Mouse (Mus musculus): Measurements from ENCODE around the gene Apobec2.

The Apobec2 gene

DNA sequence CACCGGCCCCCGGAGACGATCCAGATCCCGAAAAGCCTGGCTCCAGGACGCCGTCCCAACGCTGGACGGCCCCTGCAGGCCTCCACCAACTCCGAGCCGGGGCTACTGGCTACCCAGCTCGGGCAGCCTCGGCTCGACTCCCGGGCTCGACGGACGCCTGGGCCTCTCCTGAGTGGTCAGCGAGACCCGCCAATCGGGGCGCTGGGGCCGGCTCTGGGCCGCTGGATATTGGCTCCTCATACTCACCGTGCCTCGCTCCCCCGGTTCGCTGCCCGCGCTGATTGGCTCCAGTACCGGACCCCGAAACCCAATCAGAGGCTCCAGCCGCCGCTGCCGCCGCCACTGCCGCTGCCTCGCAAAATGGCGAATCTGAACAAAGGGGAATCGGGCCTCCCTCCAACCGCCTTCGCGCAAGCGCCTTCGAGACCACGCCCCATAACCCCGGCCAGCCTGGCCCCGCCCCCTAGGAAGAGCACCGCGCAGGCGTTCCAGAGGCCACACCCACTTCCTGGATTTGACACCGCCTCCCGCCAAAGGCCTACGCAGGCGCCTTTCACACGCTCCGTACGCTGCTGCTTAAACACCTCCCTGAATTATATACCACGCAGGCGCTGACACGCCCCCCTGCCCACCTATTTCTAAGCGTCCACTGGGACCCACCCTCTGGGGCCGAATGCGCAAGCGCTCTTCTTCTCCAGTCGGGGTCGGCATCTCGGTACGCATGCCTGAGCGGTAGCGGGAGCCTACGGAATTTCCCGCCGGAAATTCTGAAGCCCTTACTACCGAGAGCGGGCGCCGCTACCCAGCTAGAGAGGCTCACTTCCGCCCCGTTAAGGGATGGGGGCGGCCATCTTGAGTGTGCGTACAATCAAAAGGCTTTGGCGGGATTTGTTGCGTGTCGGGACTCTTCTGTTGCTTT lies 23.1 kb downstream of the Apobec2 start, which contains the start of the genes Nfya and Oard1:
Gene Nfya (minus strand): TSS at position 527 of the 919 bp plus-strand sequence.
Gene Oard1 (plus strand): TSS at position 635 of the 919 bp plus-strand sequence.
- peak; percentile 100 for DNase-seq (ENCODE audit: low spot score in 2 of 2)

DNA sequence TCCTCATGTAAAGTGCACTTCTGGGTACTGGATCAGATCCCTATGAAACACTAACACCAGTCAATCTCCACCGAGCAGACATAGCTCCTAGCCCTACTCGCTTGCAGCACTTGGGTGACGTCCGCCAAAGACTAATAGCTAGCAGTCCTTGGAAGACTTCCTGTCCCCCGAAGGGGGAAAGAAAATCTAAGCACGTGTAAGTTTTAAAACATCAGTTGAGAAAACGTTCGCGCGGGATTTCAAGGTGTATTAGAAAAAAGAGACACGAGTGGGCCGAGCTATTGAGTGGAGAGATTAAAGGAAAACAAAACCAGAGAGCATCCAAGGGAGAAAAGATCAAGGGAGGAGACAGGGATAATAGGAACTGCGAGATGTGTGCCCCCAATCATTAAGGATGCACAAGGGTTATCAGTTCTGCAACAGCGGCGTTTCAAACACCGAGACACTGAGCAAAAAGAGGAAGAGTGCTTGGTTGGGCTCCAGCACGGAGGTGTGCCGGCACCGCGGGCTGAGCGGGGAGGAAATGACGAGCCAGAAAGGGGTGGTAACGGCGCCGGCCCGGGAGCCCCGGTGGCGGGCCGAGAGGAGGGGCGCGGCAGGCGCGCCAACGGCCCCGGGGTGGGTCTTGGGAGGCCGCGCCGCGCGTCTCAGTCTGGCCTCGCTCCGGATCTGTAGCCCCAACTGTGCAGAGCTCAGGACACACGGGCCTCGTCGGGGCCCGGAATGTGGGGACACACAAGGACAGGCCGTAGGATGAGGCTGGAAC lies 24.0 kb downstream of the Apobec2 start:
- peak; percentile 81 to 83 for DNase-seq (ENCODE audit: low spot score in 2 of 2)

DNA sequence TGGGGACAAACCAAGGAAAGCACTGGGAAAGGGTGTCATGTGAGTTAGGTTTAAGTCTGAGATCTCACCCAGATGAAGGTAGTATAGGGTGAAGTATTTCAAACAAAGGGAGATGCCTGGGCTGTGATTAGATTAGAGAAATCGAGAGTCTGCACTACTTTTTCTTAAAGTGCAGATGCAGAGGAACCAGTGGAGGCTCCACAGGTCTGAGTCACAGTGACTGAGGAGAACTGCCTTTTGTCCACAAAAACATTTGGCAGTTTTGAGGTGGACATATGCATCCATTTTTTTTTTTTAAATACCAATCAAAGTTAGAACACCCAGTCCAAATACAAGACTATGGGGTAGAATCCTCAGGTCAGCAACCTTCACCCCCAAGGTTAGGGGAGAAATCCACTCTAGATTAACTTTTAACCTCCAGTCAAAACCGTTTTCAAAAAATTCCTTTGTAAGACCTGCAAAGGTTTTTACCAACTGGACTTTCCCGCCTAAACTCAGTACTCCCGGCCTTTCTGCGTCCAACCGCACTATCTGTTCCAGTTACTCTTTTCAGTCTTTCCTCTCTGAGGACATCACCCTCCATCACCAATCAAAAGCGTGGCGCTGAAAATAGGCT lies 24.7 kb downstream of the Apobec2 start:
- no peak for DNase-seq (ENCODE audit: low spot score in 2 of 2)

DNA sequence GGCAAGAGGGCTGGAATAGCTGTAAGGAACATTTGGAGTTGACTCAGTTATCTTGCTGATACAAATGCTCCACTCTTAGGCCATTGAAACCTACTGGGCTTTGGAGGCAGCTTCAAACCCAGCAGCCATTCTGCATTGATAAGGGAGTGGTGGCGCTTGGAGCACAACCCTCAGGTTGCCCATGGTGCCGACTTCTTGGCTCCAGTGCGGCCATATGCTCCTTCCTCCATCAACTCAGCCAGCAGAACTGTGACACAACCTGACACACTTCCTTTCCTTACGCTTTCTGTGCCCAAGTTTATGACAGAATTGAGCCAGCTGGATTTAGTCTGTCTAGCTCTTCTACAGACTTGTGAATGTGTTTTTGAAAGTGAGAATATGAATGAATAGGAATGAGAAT lies 25.6 kb downstream of the Apobec2 start:
- peak; percentile 32 to 63 for DNase-seq (ENCODE audit: low spot score in 2 of 2)

DNA sequence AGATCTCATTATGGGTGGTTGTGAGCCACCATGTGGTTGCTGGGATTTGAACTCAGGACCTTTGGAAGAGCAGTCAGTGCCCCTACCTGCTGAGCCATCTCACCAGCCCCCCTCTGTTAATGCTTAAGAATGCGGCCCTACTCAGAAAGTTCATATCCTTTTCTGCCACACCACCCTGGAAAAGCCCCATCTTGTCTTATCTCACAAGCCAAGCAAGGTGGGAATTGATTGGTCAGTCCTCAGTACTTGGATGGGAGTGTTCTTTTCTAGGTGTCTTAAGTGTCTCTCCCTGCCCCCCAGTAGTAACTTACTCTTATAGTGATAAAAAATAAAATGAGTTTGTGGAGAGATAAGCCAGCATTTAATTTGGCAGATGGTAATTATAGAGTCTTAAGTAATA lies 28.0 kb downstream of the Apobec2 start:
- DNase-seq (ENCODE audit: low spot score in 2 of 2): no peak

DNA sequence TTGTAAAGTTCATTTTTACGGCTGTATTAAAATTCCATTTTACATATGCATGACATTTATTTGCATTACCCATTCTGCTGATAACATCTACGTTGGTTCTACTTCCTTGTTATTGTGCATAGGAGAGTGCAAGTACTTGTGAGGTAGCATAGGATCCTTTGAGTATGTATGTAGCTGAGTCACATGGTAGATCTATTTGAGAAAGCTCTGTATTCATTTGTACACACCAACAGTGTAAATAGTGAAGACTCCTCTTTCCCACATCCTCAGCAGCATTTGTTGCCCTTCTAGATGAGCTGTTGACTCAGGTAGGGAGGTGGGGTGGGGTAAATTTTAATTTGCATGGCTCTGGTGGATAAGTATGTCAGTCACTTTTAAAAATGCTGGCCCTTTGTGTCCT lies 28.9 kb downstream of the Apobec2 start:
- DNase-seq (ENCODE audit: low spot score in 2 of 2): no peak

DNA sequence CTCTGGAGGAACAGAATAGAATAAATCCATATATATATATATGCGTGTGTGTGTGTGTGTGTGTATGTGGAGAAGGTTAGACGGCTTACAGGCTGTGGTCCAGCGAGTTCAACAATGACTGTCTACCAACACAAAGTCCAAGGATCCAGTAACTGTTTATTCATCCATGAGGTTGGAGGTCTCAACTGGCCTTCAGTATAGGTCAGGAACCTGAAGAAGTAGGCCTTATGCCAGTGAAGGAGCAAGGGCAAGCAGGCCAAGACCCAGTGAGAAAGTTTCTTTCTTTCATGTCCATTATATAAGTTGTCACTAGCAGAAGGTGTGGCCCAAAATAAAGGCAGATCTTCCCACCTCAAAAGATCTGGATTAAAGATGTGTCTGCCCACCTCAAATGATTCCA lies 30.0 kb downstream of the Apobec2 start:
- DNase-seq (ENCODE audit: low spot score in 2 of 2): no peak

DNA sequence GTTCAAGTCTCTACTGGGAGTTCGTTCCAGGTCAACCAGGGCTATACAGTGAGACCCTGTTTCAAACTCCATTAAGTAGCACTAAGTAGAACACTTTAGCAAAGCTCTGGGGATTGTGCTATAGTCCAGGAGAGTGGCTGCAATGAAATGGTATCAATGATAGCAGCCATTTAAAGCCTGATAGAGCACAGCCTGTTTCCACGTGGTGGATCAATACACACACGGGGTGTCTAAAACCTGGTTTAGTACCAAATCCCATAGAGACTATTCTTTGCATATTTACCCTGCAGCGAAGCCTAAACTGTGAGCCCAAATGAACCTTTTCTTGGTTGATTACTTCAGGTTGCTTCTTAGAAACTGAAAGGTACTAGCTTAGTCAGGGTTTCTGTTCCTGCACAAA lies 31.0 kb downstream of the Apobec2 start:
- DNase-seq (ENCODE audit: low spot score in 2 of 2): no peak

DNA sequence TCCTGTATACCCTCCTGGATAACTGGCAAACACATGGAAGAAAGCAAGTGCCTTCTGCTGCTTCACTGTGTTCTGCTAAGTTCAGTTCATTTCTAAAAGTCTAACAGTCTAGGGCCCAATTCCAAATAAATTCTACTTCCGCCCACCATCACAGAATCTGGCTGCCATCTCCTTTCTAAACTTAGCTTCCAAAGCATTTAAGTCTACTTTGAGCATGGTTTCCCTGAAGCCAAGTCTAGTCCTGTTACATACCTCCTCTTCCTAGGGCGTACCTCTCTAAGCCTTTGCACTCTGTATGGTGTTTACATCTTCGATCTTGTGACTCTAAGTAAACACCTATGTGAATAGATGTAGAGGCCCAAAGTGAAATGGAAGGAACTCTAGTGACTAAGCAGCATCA lies 40.1 kb downstream of the Apobec2 start:
- peak; percentile 44 to 64 for DNase-seq (ENCODE audit: low spot score in 2 of 2)

DNA sequence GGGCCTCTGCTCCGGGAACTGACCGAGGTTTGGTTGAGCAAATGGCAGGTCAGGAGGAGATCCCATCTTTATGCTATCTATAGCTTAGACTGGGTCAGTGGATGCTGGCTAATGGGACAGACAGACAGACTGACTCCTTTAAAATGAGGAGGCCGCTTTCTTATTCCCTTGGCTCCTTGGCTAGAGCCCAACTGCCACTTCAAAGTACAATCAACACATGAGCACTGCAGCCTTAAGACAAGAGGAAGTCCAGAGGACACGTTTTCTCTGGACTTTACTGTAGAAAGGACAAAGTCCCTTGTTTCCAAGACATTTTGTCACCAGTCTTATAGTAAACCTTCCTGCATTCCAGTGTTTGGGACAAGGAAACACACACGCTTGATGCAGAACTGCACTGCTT lies 41.3 kb downstream of the Apobec2 start:
- no peak for DNase-seq (ENCODE audit: low spot score in 2 of 2)

DNA sequence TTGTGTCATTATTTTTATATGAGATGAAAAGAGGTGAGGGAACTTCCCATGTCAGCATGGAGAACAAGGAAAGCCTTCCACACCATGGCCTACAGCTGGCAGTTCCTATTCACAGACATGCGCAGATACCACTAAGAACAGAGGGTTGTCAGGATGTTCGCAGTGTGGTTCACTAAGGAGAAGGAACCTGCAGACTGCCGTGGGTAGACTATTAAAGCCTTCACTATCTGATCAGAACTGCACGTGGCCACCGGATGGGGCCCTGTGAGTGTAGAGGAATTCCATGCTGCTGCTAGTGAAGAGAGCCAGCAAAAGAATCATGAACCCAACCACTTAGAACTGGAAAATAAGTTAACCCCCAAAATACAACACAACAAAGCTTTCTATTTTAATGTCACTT lies 43.3 kb downstream of the Apobec2 start:
- DNase-seq (ENCODE audit: low spot score in 2 of 2): no peak

DNA sequence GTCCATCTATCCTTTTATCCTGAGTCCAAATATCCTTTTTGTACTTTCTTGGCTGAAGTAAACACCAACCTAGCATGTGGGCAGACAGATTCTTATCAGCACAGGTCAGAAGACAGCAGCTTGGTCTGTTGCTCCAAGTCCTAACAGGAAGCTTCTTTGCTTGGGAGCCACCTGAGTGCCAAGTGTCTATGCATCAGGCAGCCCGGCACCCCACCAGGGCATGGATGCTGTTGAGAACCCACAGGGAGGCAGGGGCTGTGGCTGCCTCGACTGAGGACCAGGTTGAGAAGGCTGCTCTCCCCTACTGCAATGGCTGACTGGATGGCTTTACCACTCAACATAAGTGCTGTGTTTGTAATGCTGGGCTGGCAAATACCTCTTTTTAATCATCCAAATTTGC lies 44.1 kb downstream of the Apobec2 start:
- no peak for DNase-seq (ENCODE audit: low spot score in 2 of 2)

DNA sequence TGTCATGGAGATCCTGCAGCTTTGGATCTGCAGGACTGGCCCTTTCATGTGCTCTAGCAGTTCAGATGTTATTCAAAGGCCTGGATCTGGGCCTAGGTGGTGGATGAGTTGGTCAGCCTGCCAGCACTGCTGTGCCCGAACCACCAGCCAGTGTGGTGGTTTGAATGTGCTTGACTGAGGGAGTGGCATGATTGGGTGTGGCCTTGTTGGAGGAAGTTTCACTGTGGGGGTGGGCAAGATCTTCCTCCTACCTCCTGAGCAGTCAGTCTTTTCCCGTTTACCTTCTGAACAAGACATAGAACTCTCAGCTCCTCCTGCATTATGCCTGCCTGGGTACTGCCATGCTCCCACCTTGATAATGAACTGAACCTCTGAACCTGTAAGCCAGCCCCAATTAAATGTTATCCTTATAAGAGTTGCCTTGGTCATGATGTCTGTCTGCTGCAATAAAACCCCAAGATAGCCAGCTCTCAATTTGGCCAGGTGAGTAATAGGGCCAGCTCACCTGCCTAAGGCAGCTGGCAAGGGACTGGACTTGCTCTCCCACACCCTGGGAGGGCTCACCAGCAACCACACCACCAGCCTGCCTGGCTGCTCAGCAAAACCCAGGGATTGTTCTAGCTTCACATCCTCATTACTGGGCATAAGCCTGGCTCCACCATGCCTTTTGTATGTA lies 46.8 kb downstream of the Apobec2 start:
- DNase-seq (ENCODE audit: low spot score in 2 of 2): no peak

DNA sequence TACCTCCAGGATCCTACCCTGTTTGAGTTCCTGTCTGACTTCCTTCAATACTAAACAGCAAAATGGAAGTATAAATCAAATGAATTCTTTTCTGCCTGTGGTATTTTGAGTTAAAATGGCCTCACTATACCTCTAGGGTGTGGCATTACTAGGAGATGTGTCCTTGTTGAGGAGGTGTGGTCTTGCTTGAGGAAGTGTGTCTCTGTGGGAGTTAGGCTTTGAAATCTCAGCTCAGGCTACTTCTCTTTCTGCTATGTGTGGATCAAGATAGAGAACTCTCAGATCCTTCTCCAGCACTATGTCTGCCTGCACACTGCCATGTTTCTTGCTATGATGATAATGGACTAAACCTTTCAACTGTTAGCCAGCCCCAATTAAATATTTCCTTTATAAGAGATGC lies 53.7 kb downstream of the Apobec2 start:
- DNase-seq (ENCODE audit: low spot score in 2 of 2): no peak

DNA sequence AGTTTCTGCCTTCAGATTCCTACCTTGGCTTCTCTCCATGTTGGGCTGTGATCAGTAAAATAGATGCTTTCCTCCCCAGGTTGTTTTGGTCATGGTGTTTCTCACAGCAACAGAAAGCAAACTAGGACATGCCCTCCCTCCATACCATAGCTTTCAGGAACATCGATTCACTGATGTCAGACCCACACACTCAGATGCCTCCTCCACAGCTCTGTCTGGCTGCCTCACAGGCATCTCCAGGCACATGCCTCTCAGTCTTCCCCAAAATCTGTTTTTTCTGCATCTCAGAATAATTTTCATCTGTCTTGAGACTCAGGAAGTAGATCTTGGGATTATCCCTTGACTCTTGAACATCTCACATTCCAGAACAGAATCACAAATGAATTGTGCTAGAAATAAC lies 56.6 kb downstream of the Apobec2 start:
- no peak for DNase-seq (ENCODE audit: low spot score in 2 of 2)

DNA sequence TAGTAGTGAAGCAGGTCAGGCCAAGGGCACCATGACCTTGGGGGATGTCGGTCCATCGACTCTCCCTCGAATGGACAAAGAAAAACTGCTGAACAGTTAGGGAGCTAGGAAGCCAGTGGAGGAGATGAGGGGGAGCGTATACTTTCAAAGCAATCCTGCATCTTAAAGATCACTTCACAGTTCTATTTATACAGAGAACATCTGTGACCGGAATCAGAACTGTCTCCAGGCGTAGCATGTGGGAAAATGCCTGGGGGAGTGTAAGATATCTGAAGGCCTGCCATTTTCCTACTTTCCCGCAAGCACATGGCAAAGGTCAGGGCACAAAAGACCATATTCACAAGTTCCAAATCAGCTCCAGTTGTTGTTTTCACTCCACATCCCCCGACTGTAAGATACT lies 59.7 kb downstream of the Apobec2 start:
- peak; percentile 43 to 46 for DNase-seq (ENCODE audit: low spot score in 2 of 2)

DNA sequence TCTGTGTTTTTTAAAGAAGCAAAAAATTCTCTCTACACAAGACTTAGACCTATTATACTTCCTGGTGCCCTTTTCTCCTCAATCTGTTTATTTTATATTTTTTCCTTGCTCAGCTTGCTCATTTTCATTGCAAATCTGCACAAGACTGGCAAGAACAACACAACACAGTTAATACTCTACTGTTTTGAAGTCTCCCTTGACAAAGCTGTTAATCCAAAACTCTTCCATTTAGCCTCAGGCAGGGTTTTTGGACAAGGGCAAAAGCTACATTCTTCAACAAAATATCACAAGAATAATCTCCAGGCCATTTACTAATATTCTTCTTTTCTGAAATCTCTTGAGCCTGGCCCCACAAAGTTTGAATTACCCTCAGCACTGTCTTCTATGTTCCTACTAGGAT lies 61.1 kb downstream of the Apobec2 start:
- DNase-seq (ENCODE audit: low spot score in 2 of 2): no peak

All from right cerebral cortex, postnatal 10 days (tissue).